Mouse (Mus musculus) forelimb bud, embryonic 11.5 days (tissue): Measurements from ENCODE around the gene Mettl6.

Source experiments
- DNase-seq: peaks from one replicate; pipeline ENCODE4 v3.0.0-alpha.2; 2012; ENCODE audit warnings: low read depth, low spot score

The Mettl6 gene

DNA sequence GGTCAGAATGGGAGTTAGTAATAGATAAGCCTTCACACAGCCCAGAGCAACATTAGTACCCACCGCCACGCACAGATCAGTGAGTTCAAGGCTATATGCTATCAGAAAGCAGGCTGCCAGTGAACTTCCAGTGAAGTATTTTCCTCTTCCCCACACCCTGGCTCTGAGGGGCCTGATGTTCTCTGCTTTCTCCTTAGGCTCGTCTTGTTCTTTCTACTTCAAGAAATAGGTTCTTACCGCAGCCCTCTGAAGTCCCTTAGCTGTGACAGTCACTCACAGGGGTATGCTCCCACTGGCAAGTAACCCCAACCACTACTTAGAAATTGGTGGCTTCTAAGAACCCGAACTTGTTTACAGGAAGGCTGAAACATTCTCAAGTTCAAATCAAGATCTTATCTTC, 61.7 kb downstream of the Mettl6 start:
- DNase-seq = no peak

DNA sequence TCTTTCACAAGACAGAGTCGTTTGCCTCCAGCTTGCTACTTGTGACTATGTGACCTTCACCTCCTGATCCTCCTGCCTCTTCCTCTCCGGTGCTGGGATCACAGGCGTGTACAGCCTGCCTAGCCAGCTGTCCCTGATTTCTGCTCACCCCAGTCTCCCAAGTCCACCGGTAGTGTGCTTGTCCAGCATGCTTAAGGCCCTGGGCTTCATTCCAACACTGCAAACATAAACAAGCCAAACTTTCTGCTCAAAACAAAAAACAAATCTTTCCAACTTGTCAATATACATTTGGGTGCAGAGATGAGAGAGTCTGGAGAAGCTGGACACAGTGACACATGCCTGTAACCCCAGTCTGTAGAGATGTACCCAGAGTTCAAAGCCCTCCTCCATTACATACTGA, 62.4 kb downstream of the Mettl6 start:
- DNase-seq = no peak

DNA sequence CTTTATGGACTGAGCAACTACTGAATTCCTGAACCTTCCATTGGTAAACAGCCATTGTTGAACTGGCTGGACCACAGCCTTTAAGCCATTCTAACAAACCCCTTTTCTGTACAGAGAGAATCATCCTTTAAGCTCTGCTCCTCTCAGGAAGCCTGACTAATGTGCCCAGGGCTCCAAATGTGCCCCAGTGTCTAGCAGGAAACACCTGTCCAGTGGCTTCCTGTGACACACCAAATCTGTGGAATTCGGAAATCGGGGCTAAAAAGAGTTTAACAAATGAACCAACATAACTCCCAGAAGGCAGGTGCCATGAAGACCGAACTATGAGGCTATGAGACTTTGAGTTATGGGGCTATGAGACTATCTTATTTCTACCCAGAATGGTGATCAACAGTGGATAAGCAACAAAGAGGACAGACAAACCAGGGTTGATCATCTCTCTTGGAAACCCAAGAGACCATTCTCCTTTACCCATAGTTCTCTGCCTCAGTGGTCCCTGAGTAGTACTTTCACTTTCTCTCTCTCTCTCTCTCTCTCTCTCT, 63.0 kb downstream of the Mettl6 start:
- no peak for DNase-seq

DNA sequence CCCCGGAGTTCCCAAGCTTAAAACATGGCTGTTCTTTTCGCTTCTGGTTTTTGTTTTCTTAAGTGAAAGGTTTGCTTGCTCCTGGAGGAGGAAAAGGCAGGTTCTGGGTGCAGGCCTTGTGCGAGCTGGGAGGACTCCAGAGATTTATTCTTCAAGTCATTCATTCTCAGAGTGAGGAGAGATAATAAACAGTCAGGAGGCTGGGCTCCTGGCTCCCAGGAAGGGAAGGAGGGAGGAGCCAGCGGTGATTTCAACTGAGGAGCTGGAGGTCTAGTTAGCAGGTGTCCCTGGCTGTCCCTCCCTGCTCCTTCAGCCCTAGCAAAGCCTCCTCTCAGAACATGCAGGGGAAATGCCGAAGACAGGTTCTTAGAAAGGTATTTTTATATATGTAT, 65.8 kb downstream of the Mettl6 start:
- no peak for DNase-seq

DNA sequence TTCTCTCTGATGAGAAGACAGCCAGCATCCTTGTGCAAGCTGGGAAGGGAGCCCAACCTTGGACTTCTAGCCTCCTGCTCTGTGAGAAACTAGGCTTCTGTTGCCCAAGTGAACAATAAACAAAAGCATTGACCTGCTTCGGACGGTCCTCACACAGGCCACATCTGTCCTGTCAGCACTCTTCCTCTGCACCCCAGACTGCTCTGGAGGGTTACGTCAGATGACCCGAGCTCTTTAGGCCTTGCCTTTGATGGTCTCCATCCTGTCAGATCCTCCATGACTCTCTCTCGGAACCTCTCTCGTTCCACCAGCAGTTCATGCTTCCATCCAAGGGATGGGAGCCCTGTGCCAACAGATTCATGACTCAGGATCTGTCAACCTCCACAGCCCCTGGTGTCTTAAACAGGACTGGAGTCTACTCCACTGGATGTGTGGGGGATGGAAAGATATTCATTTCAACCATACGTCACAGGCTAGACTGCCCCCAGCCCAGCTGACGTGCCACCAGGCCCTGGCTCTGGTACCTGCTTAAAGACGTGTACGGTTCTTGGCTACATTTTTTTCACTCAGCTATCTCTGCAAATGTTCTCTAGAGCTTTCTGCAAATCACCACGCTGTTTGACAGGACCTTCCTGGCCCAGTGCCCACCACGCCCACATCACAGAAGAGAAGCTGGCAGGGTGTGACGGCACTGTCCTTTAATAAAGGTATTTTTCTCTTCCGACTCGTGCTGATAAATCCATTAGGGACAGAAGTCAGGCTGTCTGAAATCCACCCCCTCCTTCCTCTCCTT, 66.4 kb downstream of the Mettl6 start:
- no peak for DNase-seq
